Mouse (Mus musculus): ENCODE data around the gene Gngt2.

Gene Gngt2

GRCm38 (mm10) chr11:95826317-95827167 lies 10.5 kb upstream of the Gngt2 start:
- DNase-seq, result no peak

GRCm38 (mm10) chr11:95827168-95827447 lies 9.9 kb upstream of the Gngt2 start:
- DNase-seq, result no peak

GRCm38 (mm10) chr11:95827464-95828085 lies 9.4 kb upstream of the Gngt2 start:
- DNase-seq, result peak; percentile 70 to 88

GRCm38 (mm10) chr11:95828181-95828964 lies 8.6 kb upstream of the Gngt2 start:
- DNase-seq, result no peak

GRCm38 (mm10) chr11:95829526-95830050 lies 7.4 kb upstream of the Gngt2 start:
- DNase-seq, result no peak

- DNase-seq, result peak in 1 of 2 experiments; percentile 46
These were observed 6.4 kb upstream of the Gngt2 start for GRCm38 (mm10) chr11:95830411-95831275.

- no peak for DNase-seq
These were observed 5.8 kb upstream of the Gngt2 start for GRCm38 (mm10) chr11:95831276-95831619.

- no peak for DNase-seq
These were observed 5.4 kb upstream of the Gngt2 start for GRCm38 (mm10) chr11:95831641-95832040.

- no peak for DNase-seq
These were observed 4.6 kb upstream of the Gngt2 start for GRCm38 (mm10) chr11:95832129-95833005.

- DNase-seq, result no peak
These were observed 3.9 kb upstream of the Gngt2 start for GRCm38 (mm10) chr11:95833006-95833570.

- DNase-seq, result no peak
These were observed 3.3 kb upstream of the Gngt2 start for GRCm38 (mm10) chr11:95833631-95834142.

GRCm38 (mm10) chr11:95834143-95834667 lies 2.8 kb upstream of the Gngt2 start:
- DNase-seq, result peak; percentile 54 to 62

GRCm38 (mm10) chr11:95834742-95835710 lies 2.0 kb upstream of the Gngt2 start:
- peak in 1 of 2 experiments; percentile 38 for DNase-seq

GRCm38 (mm10) chr11:95835832-95836231 lies 1.2 kb upstream of the Gngt2 start:
- DNase-seq, result no peak

- peak; percentile 39 to 61 for DNase-seq
These were observed 583 bp upstream of the Gngt2 start for GRCm38 (mm10) chr11:95836433-95836832.

- no peak for DNase-seq
These were observed 1.6 kb downstream of the Gngt2 start for GRCm38 (mm10) chr11:95838598-95838997.

GRCm38 (mm10) chr11:95838999-95839868 lies 2.2 kb downstream of the Gngt2 start:
- DNase-seq, result no peak
